Mouse (Mus musculus) mouse embryonic stem cell (cell line): ENCODE measurements around the gene Tril.

Experiments used
- in situ Hi-C, 2 experiments: fragments of 300-500 bp; cut with MboI; formaldehyde crosslinking; loops; 1 replicate in 1 of 2; 3 replicates in 1 of 2; pipeline ENCODE4 v1.14.3; 2019 to 2020; ENCODE audit warnings: low sequenced_read_pairs in 2 of 2, low pct_unique_long_range_greater_than_20kb in 1 of 2, mixed read lengths in 1 of 2; ENCODE audit not compliant: unreplicated experiment in 1 of 2

Gene Tril

GRCm38 (mm10) chr6:53820486-53820985 lies at the start of gene Tril:
Gene Tril, minus strand, starts transcription at chr6:53820830.
- in situ Hi-C loops, result no loop called here

DNA sequence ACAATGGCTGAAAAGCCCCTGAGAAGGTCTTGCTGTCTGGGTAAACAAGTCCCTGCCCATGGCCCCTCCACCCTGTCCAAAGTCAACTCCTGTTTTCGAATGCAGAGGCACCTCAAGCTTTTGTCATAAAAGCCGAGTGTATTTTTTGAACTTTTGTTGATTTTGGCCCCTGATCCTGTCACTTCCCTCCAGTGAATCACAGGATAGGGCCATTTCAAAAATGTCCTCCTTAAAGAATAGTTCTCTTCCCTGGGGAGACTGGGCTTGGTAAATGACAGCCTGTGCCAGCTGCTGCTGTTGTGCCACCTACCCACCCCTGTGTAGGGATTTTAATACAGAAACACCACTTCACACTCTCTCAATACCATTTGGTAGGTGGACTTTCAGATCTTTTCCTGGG lies 42.4 kb upstream of the Tril start:
- in situ Hi-C loops, result no loop called here

DNA sequence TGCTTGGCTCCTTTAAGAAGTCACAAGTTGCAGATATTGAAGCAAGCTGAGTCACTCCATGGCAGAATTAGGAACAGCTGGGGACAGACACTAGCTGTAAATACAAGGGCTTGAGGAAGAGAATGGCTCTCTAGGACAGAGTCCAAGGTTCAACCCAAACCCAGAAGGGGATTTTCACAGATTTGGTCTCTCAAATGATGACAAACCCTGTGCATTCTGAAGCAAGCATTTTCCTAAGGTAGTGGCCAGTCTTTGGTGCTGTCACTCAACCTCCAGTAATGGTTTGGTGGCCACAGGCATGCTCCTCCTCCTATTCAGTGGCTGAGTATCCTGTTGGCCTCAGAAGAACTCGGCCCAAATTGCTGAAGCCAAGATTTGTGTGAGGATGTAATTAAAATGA lies 38.5 kb upstream of the Tril start:
- in situ Hi-C loops, result no loop called here

GRCm38 (mm10) chr6:53857822-53858221 lies 37.2 kb upstream of the Tril start:
- in situ Hi-C loops, result no loop called here

- in situ Hi-C loops, result no loop called here
Measured at GRCm38 (mm10) chr6:53856775-53857174, 36.1 kb upstream of the Tril start.

GRCm38 (mm10) chr6:53854971-53855856 lies 34.6 kb upstream of the Tril start:
- in situ Hi-C loops, result no loop called here

- in situ Hi-C loops, result no loop called here
Measured at GRCm38 (mm10) chr6:53854226-53854625, 33.6 kb upstream of the Tril start.

DNA sequence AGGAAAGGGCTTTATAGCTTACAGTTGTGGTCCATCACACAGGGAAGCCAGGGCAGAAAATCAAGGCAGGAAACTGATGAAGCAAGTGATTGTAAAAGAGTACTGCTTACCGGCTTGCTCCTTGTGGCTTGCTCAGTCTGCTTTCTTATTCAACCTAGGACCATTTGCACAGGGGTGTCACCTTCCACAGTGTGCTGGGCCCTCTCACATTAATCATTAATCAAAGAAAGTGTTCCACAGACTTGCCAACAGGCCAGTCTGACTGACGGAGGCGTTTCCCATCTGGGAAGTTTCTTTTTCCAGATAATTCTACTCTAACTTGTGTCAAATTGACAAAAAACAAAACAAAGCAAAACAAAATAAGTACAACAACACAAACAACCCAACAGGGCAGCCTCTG lies 32.9 kb upstream of the Tril start:
- in situ Hi-C loops, result no loop called here

DNA sequence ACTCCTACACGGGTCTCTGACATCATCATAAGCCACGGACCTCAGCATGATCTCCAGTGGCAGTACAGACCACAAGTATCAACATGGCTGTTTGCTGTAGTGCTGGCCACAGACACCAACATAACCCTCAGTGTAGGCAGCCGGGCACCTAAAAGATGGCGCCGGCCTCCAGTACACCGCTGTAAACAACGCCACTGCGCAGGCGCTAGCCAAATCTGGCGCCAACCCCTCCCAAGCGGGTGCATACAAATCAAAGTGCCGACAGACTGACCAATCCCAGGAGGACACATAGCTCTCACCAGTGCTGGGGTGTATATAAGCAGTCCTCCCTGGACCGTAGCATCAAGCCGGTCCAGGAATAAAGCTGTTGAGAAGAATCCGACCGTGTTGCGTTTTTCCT lies 24.0 kb upstream of the Tril start:
- in situ Hi-C loops, result no loop called here

DNA sequence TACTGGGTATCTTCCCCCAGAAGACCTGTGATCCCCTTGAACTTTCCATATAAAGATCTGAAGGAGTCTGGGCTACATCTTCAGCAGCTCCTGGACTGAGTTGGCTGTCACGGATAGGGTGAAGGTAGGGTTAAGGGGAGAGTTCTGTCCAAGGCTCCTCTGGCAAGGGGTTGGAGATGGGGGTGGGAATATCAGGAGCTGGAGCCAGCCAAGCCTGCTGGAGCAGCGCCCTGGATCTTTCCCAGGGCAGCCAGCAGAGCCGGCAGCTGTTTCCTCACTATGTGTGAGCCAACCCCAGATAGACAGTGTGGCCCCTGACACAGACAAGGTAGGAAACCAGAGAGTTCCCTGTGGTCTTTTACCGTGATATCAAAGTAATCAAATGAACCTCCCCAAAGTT lies 4.6 kb upstream of the Tril start:
- in situ Hi-C loops, result no loop called here

GRCm38 (mm10) chr6:53821041-53821501 lies 441 bp upstream of the Tril start:
- in situ Hi-C loops, result no loop called here

DNA sequence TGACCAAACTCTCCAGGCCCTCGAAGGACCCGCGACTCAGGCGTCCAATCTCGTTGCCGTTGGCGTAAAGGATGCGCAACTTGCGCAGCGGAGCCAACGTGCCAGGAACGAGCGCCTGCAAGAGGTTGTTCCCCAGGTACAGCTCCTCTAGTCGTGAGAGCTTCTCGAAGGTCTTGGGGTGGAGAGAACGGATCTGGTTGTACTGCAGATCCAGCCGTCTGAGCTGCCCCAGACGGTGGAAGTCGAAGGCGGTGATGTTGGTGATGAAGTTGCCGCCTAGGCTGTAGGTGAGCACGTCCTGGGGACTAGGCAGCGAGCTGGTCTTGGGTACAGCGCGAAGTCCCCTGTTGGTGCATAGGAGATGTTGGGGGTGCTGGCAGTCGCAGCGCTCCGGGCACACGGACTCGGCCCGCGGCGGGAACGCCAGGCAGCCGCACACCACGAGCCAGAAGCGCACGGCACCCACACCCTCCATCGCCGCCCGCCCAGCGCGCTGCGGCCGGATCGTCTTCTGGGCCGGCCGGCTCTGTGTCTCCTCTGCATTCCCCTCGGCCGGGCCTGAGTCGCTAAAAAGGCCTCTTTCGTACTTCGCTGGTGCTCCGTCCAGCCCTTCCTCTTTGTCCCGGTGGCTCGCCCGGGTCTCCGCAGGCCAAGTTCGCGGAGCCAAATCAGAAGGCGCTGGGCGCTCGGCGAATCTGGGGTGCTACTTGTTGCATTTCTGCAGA lies 707 bp downstream of the Tril start:
- in situ Hi-C loops, result loop anchor here in 1 of 2 experiments (5.0 kb wide), 1 partner anchor 132 kb away; no protein-coding TSS in a partner anchor

DNA sequence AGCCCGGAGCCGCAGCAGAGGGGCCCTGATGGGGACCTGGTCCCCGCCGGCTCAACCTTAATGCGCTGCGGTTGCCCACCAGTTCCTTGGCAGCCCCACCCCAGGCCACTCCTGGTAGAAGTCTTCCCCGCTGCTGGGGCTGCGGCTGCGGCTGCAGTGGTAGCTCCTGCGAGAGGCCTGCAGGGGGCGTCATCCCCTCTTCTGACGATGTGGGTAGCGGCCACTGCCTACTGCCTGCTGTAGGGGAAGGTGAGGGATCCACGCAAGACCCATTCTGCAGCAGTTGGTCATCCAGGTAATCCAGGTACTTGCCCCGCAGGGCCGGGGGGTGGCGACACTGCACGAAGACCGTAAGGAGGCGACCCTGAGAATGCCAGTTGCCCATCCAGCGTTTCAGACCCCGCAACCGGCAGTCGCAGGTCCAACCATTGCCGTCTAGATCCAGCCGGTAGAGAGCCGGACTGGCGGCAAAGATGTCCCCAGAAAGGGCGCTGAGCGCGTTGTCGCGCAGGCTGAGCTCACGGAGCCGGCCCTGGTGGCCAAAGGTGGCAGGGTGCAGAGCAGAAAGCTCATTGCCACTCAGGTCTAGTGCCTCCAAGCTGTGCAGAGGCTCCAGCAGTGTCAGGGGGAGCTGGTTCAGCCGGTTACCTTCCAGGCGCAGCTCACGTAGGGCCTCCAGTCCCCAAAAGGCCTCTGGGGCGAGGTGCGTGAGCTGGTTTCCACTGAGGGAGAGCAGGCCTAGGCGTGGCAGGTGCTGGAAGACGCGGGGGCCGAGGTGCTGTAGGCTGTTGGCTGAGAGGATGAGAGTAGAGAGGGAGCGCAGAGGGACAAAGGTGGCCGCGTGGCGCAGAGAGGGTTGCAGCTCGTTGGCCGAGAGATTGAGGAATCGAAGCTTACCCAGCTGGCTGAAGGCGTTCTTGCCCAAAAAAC lies 1.6 kb downstream of the Tril start:
- in situ Hi-C loops, result loop anchor here in 1 of 2 experiments (5.0 kb wide), 1 partner anchor 133 kb away; no protein-coding TSS in a partner anchor

DNA sequence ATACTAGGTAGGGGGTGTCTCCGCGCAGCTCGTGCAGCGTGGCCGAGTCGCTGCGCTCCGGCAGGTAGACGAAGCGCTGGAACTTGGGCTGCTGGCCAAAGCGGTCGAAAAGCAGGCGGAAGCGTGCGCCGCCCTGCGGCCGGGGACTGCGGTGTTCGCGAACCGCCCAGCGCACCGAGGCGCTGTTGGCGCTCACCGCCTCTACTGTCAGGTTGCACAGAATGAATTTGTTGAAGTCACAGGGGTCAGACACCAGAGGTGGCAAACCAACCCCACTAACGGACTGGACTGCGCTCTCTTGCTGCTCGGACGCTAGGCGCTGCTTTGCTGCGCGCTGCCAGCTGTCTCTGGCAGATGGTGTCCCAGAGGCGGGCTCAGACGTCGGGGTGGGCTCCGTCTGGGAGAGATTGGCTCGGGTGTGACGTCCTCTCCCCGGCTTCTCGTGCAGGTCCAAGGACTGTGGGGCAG lies 2.3 kb downstream of the Tril start:
- in situ Hi-C loops, result loop anchor here in 1 of 2 experiments (5.0 kb wide), 1 partner anchor 134 kb away; no protein-coding TSS in a partner anchor

- in situ Hi-C loops, result loop anchor here in 1 of 2 experiments (5.0 kb wide), 1 partner anchor 135 kb away; no protein-coding TSS in a partner anchor
Measured at GRCm38 (mm10) chr6:53817763-53818174, 2.9 kb downstream of the Tril start.

DNA sequence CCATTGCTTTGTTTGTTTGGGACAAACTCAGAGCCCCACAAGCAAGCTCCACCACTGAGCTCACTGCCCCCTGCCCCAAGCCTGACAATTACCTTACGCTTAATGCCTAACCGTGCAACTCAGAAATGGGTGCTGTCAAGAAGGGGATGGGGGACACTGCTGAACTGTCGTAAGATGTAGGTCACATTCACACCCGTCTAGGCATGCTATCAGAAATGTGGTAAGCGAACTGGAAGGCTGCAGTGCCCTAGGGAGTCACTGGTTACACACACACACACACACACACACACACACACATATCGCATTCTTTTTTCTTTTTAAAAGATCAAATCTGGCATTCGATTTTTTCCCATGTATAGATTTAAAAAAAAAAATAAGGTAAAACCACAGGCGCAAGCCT lies 4.0 kb downstream of the Tril start:
- in situ Hi-C loops, result loop anchor here in 1 of 2 experiments (5.0 kb wide), 1 partner anchor 136 kb away; no protein-coding TSS in a partner anchor

DNA sequence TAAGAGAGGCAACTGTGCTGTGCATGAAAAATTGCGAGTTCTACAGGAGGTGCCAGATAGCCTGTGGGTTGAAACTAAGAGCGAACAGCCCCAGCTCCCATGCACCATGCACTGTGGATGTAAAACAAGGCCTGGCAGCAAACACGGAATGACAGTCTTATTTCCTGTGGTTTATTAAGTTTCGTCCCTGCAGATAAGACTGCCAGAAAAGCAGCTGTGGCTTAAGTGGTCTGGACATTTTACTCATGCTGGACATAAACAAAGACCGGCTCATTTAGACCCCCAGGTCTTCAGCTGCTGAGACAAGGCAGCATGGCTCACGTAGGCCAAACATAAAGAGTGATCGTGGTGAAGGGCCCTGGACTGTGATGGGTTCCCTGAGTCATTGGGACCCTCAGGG lies 4.9 kb downstream of the Tril start:
- in situ Hi-C loops, result loop anchor here in 1 of 2 experiments (5.0 kb wide), 1 partner anchor 137 kb away; no protein-coding TSS in a partner anchor

GRCm38 (mm10) chr6:53814214-53814613 lies 6.4 kb downstream of the Tril start:
- in situ Hi-C loops, result no loop called here
